Comparison of ENCODE assay signal across 17 mouse cellular contexts in the genomic region with DNA sequence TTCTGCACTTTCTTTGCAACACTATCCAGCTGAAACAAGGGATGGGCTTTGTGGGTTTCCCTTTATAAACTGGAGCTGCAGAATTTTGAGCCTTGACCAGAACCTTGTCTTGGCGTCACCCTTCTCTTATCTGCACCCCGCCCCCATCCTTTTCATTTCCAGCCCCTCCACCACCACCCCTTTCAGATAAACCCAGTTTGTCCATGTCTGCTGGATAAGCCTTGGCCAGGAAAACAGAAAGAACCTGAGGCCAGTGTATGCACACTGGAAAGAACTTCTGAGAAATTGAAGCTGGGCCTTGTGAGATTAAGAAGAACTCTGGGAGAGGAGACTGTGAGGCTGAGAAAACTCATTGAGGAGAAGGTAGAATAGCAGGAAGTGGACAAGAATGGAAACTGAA.
"Had no signal": no experiment of that assay in that cellular context is flagged by ENCODE, and none has a peak within 500 bp of the region (broad histone marks: within the 10 kb centered on the region; RNA-seq: fewer than 3 reads in every experiment).

No protein-coding gene starts in this region.

- ATAC-seq: liver, postnatal 0 days; lung, postnatal 0 days; midbrain, embryonic 13.5 days; midbrain, embryonic 15.5 days had no signal

- H3K9ac ChIP-seq: liver, embryonic 15.5 days; liver, postnatal 0 days; lung, embryonic 15.5 days; midbrain, embryonic 13.5 days; midbrain, embryonic 15.5 days; neural tube, embryonic 12.5 days had no signal

- DNase-seq: liver, postnatal 0 days; lung, adult 2 months; lung, postnatal 14 days; lung, postnatal 36 days; right cerebral cortex, postnatal 14 days; thymus, adult 2 months; thymus, postnatal 25 days; thymus, postnatal 4 days had no signal

- H3K4me2 ChIP-seq: liver, embryonic 15.5 days; lung, embryonic 15.5 days; midbrain, embryonic 11.5 days; midbrain, embryonic 13.5 days; midbrain, embryonic 15.5 days; neural tube, embryonic 12.5 days had no signal

- H3K4me3 ChIP-seq: liver, embryonic 15.5 days; lung, embryonic 15.5 days; megakaryocyte, embryonic 14.5 days; midbrain, embryonic 13.5 days; midbrain, embryonic 15.5 days; neural tube, embryonic 12.5 days had no signal

- H3K36me3 ChIP-seq: liver, embryonic 15.5 days; lung, embryonic 15.5 days; midbrain, embryonic 13.5 days; midbrain, embryonic 15.5 days; neural tube, embryonic 12.5 days had no signal

- H3K27ac ChIP-seq: liver, embryonic 15.5 days; lung, embryonic 15.5 days; macrophage; midbrain, embryonic 13.5 days; midbrain, embryonic 15.5 days; neural tube, embryonic 12.5 days had no signal

- H3K4me1 ChIP-seq: liver, embryonic 15.5 days; lung, embryonic 15.5 days; megakaryocyte, embryonic 14.5 days; midbrain, embryonic 13.5 days; midbrain, embryonic 15.5 days; neural tube, embryonic 12.5 days had no signal

- H3K9me3 ChIP-seq: liver, embryonic 15.5 days; lung, embryonic 15.5 days; midbrain, embryonic 13.5 days; midbrain, embryonic 15.5 days; neural tube, embryonic 12.5 days had no signal

- H3K27me3 ChIP-seq: liver, embryonic 15.5 days; lung, embryonic 15.5 days; megakaryocyte, embryonic 14.5 days; midbrain, embryonic 13.5 days; midbrain, embryonic 15.5 days; neural tube, embryonic 12.5 days had no signal
